Mouse (Mus musculus): ENCODE measurements around the gene Rufy3. TPM values are rescaled to one million over a fixed set of nuclear protein-coding genes. Genes with fewer than 3 reads are reported as not detected.

Gene Rufy3
- polyA plus RNA-seq, 1 experiment from 2014 or later, result 269 TPM

- Histone ChIP-seq H3K4me1 (replicated peaks) (peaks cover 25% of the 10 kb centered on the region), H3K27me3 (no peaks in the 10 kb centered on the region), H3K9ac (no peak overlapping the region), H3K36me3 (no peaks in the 10 kb centered on the region), H3K4me2 (no peak overlapping the region), H3K27ac (replicated peaks) (no peak overlapping the region), H3K9me3 (no peaks in the 10 kb centered on the region), H3K4me3 (no peak overlapping the region)
- ATAC-seq (ENCODE audit: low FRiP score, low read depth), result no peak
- 40% methylated on average over 1 of the region's 1 CpGs for WGBS
Observed at GRCm38 (mm10) chr5:88558991-88559390, 5.8 kb upstream of the Rufy3 start.

GRCm38 (mm10) chr5:88561080-88561814 is 3.6 kb upstream of the Rufy3 start:
- no peak for ATAC-seq (ENCODE audit: low FRiP score, low read depth)
- 84% methylated on average over 9 of the region's 9 CpGs for WGBS
- no peaks in the 10 kb centered on the region for H3K9me3 ChIP-seq
- no peak overlapping the region for H3K9ac ChIP-seq
- H3K4me2 ChIP-seq, result no peak overlapping the region
- H3K36me3 ChIP-seq, result no peaks in the 10 kb centered on the region
- no peak overlapping the region for H3K4me3 ChIP-seq
- no peaks in the 10 kb centered on the region for H3K27me3 ChIP-seq
- H3K27ac ChIP-seq (replicated peaks), result no peak overlapping the region
- peaks cover 16% of the 10 kb centered on the region for H3K4me1 ChIP-seq (replicated peaks)

GRCm38 (mm10) chr5:88562863-88563780 is 1.7 kb upstream of the Rufy3 start:
- ATAC-seq (ENCODE audit: low FRiP score, low read depth), result no peak
- Histone ChIP-seq H3K4me1 (replicated peaks) (peaks cover 21% of the 10 kb centered on the region), H3K4me3 (no peak overlapping the region), H3K9ac (no peak overlapping the region), H3K27me3 (no peaks in the 10 kb centered on the region), H3K9me3 (no peaks in the 10 kb centered on the region), H3K36me3 (no peaks in the 10 kb centered on the region), H3K27ac (replicated peaks) (no peak overlapping the region), H3K4me2 (no peak overlapping the region)
- 77% methylated on average over 8 of the region's 8 CpGs for WGBS

- Histone ChIP-seq H3K4me1 (replicated peaks) (peaks cover 21% of the 10 kb centered on the region), H3K9ac (peak overlapping the region; percentile 94), H3K4me2 (peak overlapping the region; percentile 82), H3K4me3 (peak overlapping the region; percentile 72), H3K36me3 (peaks cover 3% of the 10 kb centered on the region; the same call in 1 of the 2 replicates), H3K27ac (replicated peaks) (peak overlapping the region; percentile 90), H3K9me3 (no peaks in the 10 kb centered on the region), H3K27me3 (no peaks in the 10 kb centered on the region)
- ATAC-seq (ENCODE audit: low FRiP score, low read depth), result peak; percentile 79
- WGBS, result under 1% methylated on average over 89 of the region's 119 CpGs
Observed at GRCm38 (mm10) chr5:88565148-88566033, 551 bp downstream of the Rufy3 start.

GRCm38 (mm10) chr5:88566034-88566841 is 1.4 kb downstream of the Rufy3 start:
- Histone ChIP-seq H3K4me2 (peak overlapping the region; percentile 82), H3K27ac (replicated peaks) (peak overlapping the region; percentile 90), H3K27me3 (no peaks in the 10 kb centered on the region), H3K9me3 (no peaks in the 10 kb centered on the region), H3K4me3 (peak overlapping the region; percentile 72), H3K9ac (peak overlapping the region; percentile 94), H3K4me1 (replicated peaks) (peaks cover 21% of the 10 kb centered on the region), H3K36me3 (peaks cover 8% of the 10 kb centered on the region; the same call in 1 of the 2 replicates)
- 5% methylated on average over 14 of the region's 14 CpGs for WGBS
- peak; percentile 52 for ATAC-seq (ENCODE audit: low FRiP score, low read depth)

GRCm38 (mm10) chr5:88569541-88569940 is 4.7 kb downstream of the Rufy3 start:
- 78% methylated on average over 3 of the region's 3 CpGs for WGBS
- Histone ChIP-seq H3K9me3 (no peaks in the 10 kb centered on the region), H3K27ac (replicated peaks) (no peak overlapping the region), H3K9ac (no peak overlapping the region), H3K4me2 (no peak overlapping the region), H3K4me3 (no peak overlapping the region), H3K27me3 (no peaks in the 10 kb centered on the region), H3K4me1 (replicated peaks) (peaks cover 17% of the 10 kb centered on the region), H3K36me3 (peaks cover 8% of the 10 kb centered on the region; the same call in 1 of the 2 replicates)
- ATAC-seq (ENCODE audit: low FRiP score, low read depth), result no peak

GRCm38 (mm10) chr5:88574829-88575228 is 10.0 kb downstream of the Rufy3 start:
- no peak overlapping the region for H3K4me2 ChIP-seq
- 81% methylated on average over 3 of the region's 3 CpGs for WGBS
- ATAC-seq (ENCODE audit: low FRiP score, low read depth), result no peak
- no peaks in the 10 kb centered on the region for H3K27me3 ChIP-seq
- H3K9ac ChIP-seq, result no peak overlapping the region
- no peak overlapping the region for H3K4me3 ChIP-seq
- no peaks in the 10 kb centered on the region; the same call in 1 of the 2 replicates for H3K4me1 ChIP-seq (replicated peaks)
- peaks cover 8% of the 10 kb centered on the region; the same call in 1 of the 2 replicates for H3K36me3 ChIP-seq
- H3K9me3 ChIP-seq, result no peaks in the 10 kb centered on the region
- H3K27ac ChIP-seq (replicated peaks), result no peak overlapping the region

GRCm38 (mm10) chr5:88575506-88576338 is 10.9 kb downstream of the Rufy3 start:
- Histone ChIP-seq H3K4me2 (no peak overlapping the region), H3K27me3 (no peaks in the 10 kb centered on the region), H3K36me3 (0 out of 2 replicates have a peak, but pooled peaks cover 2% of the 10 kb centered on the region), H3K27ac (replicated peaks) (no peak overlapping the region), H3K4me3 (no peak overlapping the region), H3K9me3 (no peaks in the 10 kb centered on the region), H3K4me1 (replicated peaks) (no peaks in the 10 kb centered on the region; the same call in 1 of the 2 replicates), H3K9ac (no peak overlapping the region)
- 70% methylated on average over 3 of the region's 3 CpGs for WGBS
- peak; percentile 36; the same call in 1 of the 2 replicates for ATAC-seq (ENCODE audit: low FRiP score, low read depth)

GRCm38 (mm10) chr5:88580681-88581080 is 15.8 kb downstream of the Rufy3 start:
- WGBS, result 83% methylated on average over 10 of the region's 10 CpGs
- no peak for ATAC-seq (ENCODE audit: low FRiP score, low read depth)
- H3K9ac ChIP-seq, result no peak overlapping the region

GRCm38 (mm10) chr5:88581343-88581742 is 16.5 kb downstream of the Rufy3 start:
- Histone ChIP-seq H3K27me3 (no peaks in the 10 kb centered on the region), H3K9me3 (no peaks in the 10 kb centered on the region), H3K9ac (no peak overlapping the region), H3K27ac (replicated peaks) (no peak overlapping the region), H3K36me3 (no peaks in the 10 kb centered on the region), H3K4me1 (replicated peaks) (peaks cover 21% of the 10 kb centered on the region), H3K4me3 (no peak overlapping the region), H3K4me2 (no peak overlapping the region)
- ATAC-seq (ENCODE audit: low FRiP score, low read depth), result no peak
- WGBS, result 87% methylated on average over 6 of the region's 6 CpGs

More at GRCm38 (mm10) chr5:88580681-88581080, 15.8 kb downstream of the Rufy3 start:
- peaks cover 15% of the 10 kb centered on the region for H3K4me1 ChIP-seq (replicated peaks)
- H3K9me3 ChIP-seq, result no peaks in the 10 kb centered on the region
- no peak overlapping the region for H3K4me2 ChIP-seq
- H3K4me3 ChIP-seq, result no peak overlapping the region
- H3K36me3 ChIP-seq, result no peaks in the 10 kb centered on the region
- H3K27me3 ChIP-seq, result no peaks in the 10 kb centered on the region
- no peak overlapping the region for H3K27ac ChIP-seq (replicated peaks)

Measured in hindbrain, embryonic 15.5 days (tissue).